Mouse (Mus musculus) limb, embryonic 12.5 days (tissue): Measurements from ENCODE around the gene Rybp. TPM values are rescaled to one million over a fixed set of nuclear protein-coding genes. Genes with fewer than 3 reads are reported as not detected.

ENCODE experiments used
- ATAC-seq: fragments of 200-750 bp; cut with Nextera tagmentation; 2 replicates; pipeline ENCODE4 v1.8.0; 2017; ENCODE audit warnings: low read depth, moderate TSS enrichment; ENCODE audit not compliant: insufficient number of reproducible peaks, insufficient read depth, low FRiP score, low TSS enrichment
- H3K27ac ChIP-seq: fragments of 300-500 bp; sonication (generic); 2 replicates; pipeline ENCODE4 v1.5.1; 2016; ENCODE audit warnings: mild to moderate bottlenecking, moderate library complexity
- H3K27me3 ChIP-seq: fragments of 300-500 bp; sonication (generic); 2 replicates; pipeline ENCODE4 v1.6.1; 2016; ENCODE audit warnings: mild to moderate bottlenecking, moderate library complexity
- H3K36me3 ChIP-seq: fragments of 300-500 bp; sonication (generic); 2 replicates; pipeline ENCODE4 v1.6.1; 2016; ENCODE audit warnings: mild to moderate bottlenecking, moderate library complexity
- H3K4me1 ChIP-seq: fragments of 300-500 bp; sonication (generic); replicated peaks from 2 replicates; pipeline ENCODE4 v1.6.1; 2016
- H3K4me2 ChIP-seq: fragments of 300-500 bp; sonication (generic); 2 replicates; pipeline ENCODE4 v1.6.1; 2016; ENCODE audit warnings: mild to moderate bottlenecking, moderate library complexity
- H3K4me3 ChIP-seq: fragments of 300-500 bp; sonication (generic); replicated peaks from 2 replicates; pipeline ENCODE4 v1.5.1; 2016; ENCODE audit warnings: mild to moderate bottlenecking
- H3K9ac ChIP-seq: fragments of 300-500 bp; sonication (generic); replicated peaks from 2 replicates; pipeline ENCODE4 v1.6.1; 2016; ENCODE audit warnings: mild to moderate bottlenecking, moderate library complexity
- H3K9me3 ChIP-seq: fragments of 300-500 bp; sonication (generic); 2 replicates; pipeline ENCODE4 v1.6.1; 2016; ENCODE audit warnings: mild to moderate bottlenecking, moderate library complexity
- WGBS: fragments of 180-500 bp; shearing (Covaris S2); methylation state at CpG from one replicate; pipeline ENCODE4 v1.1.7; 2016; 5-methylcytosine and 5-hydroxymethylcytosine counted together
- polyA plus RNA-seq: library from polyadenylated mRNA; unstranded; fragments of >200 nt; fragmentation: Nextera tagmentation; extraction: Ambion mirVana; gene quantifications from 2 replicates; pipeline ENCODE4 v1.2.1, GENCODE M21; 2016

The Rybp gene
- polyA plus RNA-seq, 1 experiment from 2014 or later, result 21.7 TPM

- H3K9me3 ChIP-seq, result no peaks in the 10 kb centered on the region
- H3K36me3 ChIP-seq, result no peaks in the 10 kb centered on the region
- 81% methylated on average over 15 of the region's 15 CpGs for WGBS
- no peak overlapping the region for H3K9ac ChIP-seq
- H3K4me2 ChIP-seq, result no peak overlapping the region
- H3K27ac ChIP-seq, result no peak overlapping the region
- peaks cover 43% of the 10 kb centered on the region for H3K27me3 ChIP-seq
- ATAC-seq, result no peak
- no peak overlapping the region for H3K4me3 ChIP-seq
- H3K4me1 ChIP-seq, result peaks cover 29% of the 10 kb centered on the region
These were observed 96.3 kb downstream of the Rybp start for GRCm38 (mm10) chr6:100190803-100191559.

GRCm38 (mm10) chr6:100190310-100190709 lies 97.0 kb downstream of the Rybp start:
- Histone ChIP-seq H3K4me3 (no peak overlapping the region), H3K27ac (no peak overlapping the region), H3K9ac (no peak overlapping the region), H3K36me3 (no peaks in the 10 kb centered on the region), H3K27me3 (peaks cover 50% of the 10 kb centered on the region), H3K4me2 (no peak overlapping the region), H3K9me3 (no peaks in the 10 kb centered on the region), H3K4me1 (peaks cover 27% of the 10 kb centered on the region)
- ATAC-seq, result no peak
- WGBS, result 87% methylated on average over 10 of the region's 10 CpGs

- Histone ChIP-seq H3K36me3 (no peaks in the 10 kb centered on the region), H3K9me3 (no peaks in the 10 kb centered on the region), H3K27me3 (peaks cover 54% of the 10 kb centered on the region), H3K4me1 (peaks cover 23% of the 10 kb centered on the region), H3K9ac (no peak overlapping the region), H3K4me3 (no peak overlapping the region), H3K27ac (no peak overlapping the region), H3K4me2 (no peak overlapping the region)
- no peak for ATAC-seq
- WGBS, result 57% methylated on average over 7 of the region's 7 CpGs
These were observed 98.2 kb downstream of the Rybp start for GRCm38 (mm10) chr6:100188883-100189743.

GRCm38 (mm10) chr6:100187821-100188220 lies 99.5 kb downstream of the Rybp start:
- Histone ChIP-seq H3K36me3 (no peaks in the 10 kb centered on the region), H3K9ac (no peak overlapping the region), H3K4me2 (no peak overlapping the region), H3K4me3 (no peak overlapping the region), H3K9me3 (no peaks in the 10 kb centered on the region), H3K27me3 (peaks cover 60% of the 10 kb centered on the region), H3K27ac (no peak overlapping the region), H3K4me1 (peaks cover 13% of the 10 kb centered on the region)
- ATAC-seq, result no peak
- 34% methylated on average over 6 of the region's 6 CpGs for WGBS

GRCm38 (mm10) chr6:100186789-100187188 lies 100.5 kb downstream of the Rybp start:
- WGBS, result 69% methylated on average over 11 of the region's 11 CpGs
- Histone ChIP-seq H3K27me3 (peaks cover 70% of the 10 kb centered on the region), H3K4me2 (no peak overlapping the region)

GRCm38 (mm10) chr6:100185524-100185923 lies 101.8 kb downstream of the Rybp start:
- Histone ChIP-seq H3K4me3 (no peak overlapping the region), H3K9ac (no peak overlapping the region), H3K4me1 (peaks cover 7% of the 10 kb centered on the region), H3K27me3 (peaks cover 77% of the 10 kb centered on the region), H3K27ac (no peak overlapping the region), H3K4me2 (no peak overlapping the region), H3K36me3 (no peaks in the 10 kb centered on the region), H3K9me3 (no peaks in the 10 kb centered on the region)
- WGBS, result 0% methylated on average over 1 of the region's 1 CpGs
- no peak for ATAC-seq

More at GRCm38 (mm10) chr6:100186789-100187188, 100.5 kb downstream of the Rybp start:
- H3K27ac ChIP-seq, result no peak overlapping the region
- H3K36me3 ChIP-seq, result no peaks in the 10 kb centered on the region
- H3K4me1 ChIP-seq, result peaks cover 7% of the 10 kb centered on the region
- H3K9me3 ChIP-seq, result no peaks in the 10 kb centered on the region
- ATAC-seq, result no peak
- no peak overlapping the region for H3K4me3 ChIP-seq
- H3K9ac ChIP-seq, result no peak overlapping the region

GRCm38 (mm10) chr6:100183344-100183743 lies 103.9 kb downstream of the Rybp start:
- H3K4me1 ChIP-seq, result peaks cover 7% of the 10 kb centered on the region
- no peak overlapping the region for H3K4me2 ChIP-seq
- WGBS, result 69% methylated on average over 3 of the region's 3 CpGs
- H3K9ac ChIP-seq, result no peak overlapping the region
- no peak overlapping the region for H3K4me3 ChIP-seq
- peaks cover 64% of the 10 kb centered on the region for H3K27me3 ChIP-seq
- H3K9me3 ChIP-seq, result no peaks in the 10 kb centered on the region
- ATAC-seq, result no peak
- no peaks in the 10 kb centered on the region for H3K36me3 ChIP-seq
- H3K27ac ChIP-seq, result no peak overlapping the region

GRCm38 (mm10) chr6:100180883-100181262 lies 106.4 kb downstream of the Rybp start:
- no peaks in the 10 kb centered on the region for H3K9me3 ChIP-seq
- H3K4me2 ChIP-seq, result no peak overlapping the region
- no peak for ATAC-seq
- 48% methylated on average over 4 of the region's 4 CpGs for WGBS
- peaks cover 15% of the 10 kb centered on the region for H3K4me1 ChIP-seq
- H3K9ac ChIP-seq, result no peak overlapping the region
- no peak overlapping the region for H3K27ac ChIP-seq
- H3K27me3 ChIP-seq, result peaks cover 47% of the 10 kb centered on the region
- no peak overlapping the region for H3K4me3 ChIP-seq
- no peaks in the 10 kb centered on the region for H3K36me3 ChIP-seq

- Histone ChIP-seq H3K4me2 (no peak overlapping the region), H3K9ac (no peak overlapping the region), H3K27ac (no peak overlapping the region), H3K4me1 (peaks cover 10% of the 10 kb centered on the region), H3K36me3 (no peaks in the 10 kb centered on the region), H3K27me3 (peaks cover 42% of the 10 kb centered on the region), H3K9me3 (no peaks in the 10 kb centered on the region), H3K4me3 (no peak overlapping the region)
- ATAC-seq, result no peak
- 84% methylated on average over 4 of the region's 4 CpGs for WGBS
These were observed 106.9 kb downstream of the Rybp start for GRCm38 (mm10) chr6:100180213-100180882.

GRCm38 (mm10) chr6:100178830-100179229 lies 108.5 kb downstream of the Rybp start:
- Histone ChIP-seq H3K9me3 (no peaks in the 10 kb centered on the region), H3K4me3 (no peak overlapping the region), H3K27me3 (peaks cover 39% of the 10 kb centered on the region), H3K9ac (no peak overlapping the region), H3K36me3 (no peaks in the 10 kb centered on the region), H3K4me1 (peaks cover 8% of the 10 kb centered on the region; the same call in 1 of the 2 replicates), H3K27ac (no peak overlapping the region), H3K4me2 (no peak overlapping the region)
- 82% methylated on average over 3 of the region's 3 CpGs for WGBS
- no peak for ATAC-seq
